Mouse (Mus musculus): ENCODE measurements at regions not wholly inside any gene's neighbourhood (a gene's known extent, or its start where the extent isn't known, plus 50 kb on each side); places are given as distances from the start of the nearest gene placed in this dataset.

- H3K4me3 ChIP-seq (ENCODE audit: low read depth, low read length): no peak overlapping the region
- no peaks in the 10 kb centered on the region for H3K36me3 ChIP-seq (ENCODE audit: control insufficient read depth, insufficient read depth, low read length)
- no peak overlapping the region for H3K4me2 ChIP-seq (replicated peaks; ENCODE audit: low read depth, low read length)
- no peaks in the 10 kb centered on the region for H3K9me3 ChIP-seq (ENCODE audit: control insufficient read depth, low read depth, low read length)
- ATAC-seq (ENCODE audit: insufficient number of reproducible peaks, insufficient read depth, low FRiP score, low read depth): no peak
- no peak overlapping the region for H3K27ac ChIP-seq (ENCODE audit: low read length)
- 21% methylated on average over 3 of the region's 3 CpGs for WGBS
- no peaks in the 10 kb centered on the region for H3K4me1 ChIP-seq (ENCODE audit: control insufficient read depth, insufficient read depth, low read length)
- no peaks in the 10 kb centered on the region for H3K27me3 ChIP-seq (ENCODE audit: control insufficient read depth, insufficient read depth, low read length)
- H3K9ac ChIP-seq (replicated peaks; ENCODE audit: low read depth, low read length): no peak overlapping the region
These were observed 163.3 kb upstream of the Fbxo33 start for GRCm38 (mm10) chr12:59382812-59383211.

GRCm38 (mm10) chr12:59341586-59341985, 122.1 kb upstream of the Fbxo33 start:
- no peak overlapping the region for H3K4me3 ChIP-seq (ENCODE audit: low read depth, low read length)
- no peak overlapping the region for H3K27ac ChIP-seq (ENCODE audit: low read length)
- ATAC-seq (ENCODE audit: insufficient number of reproducible peaks, insufficient read depth, low FRiP score, low read depth): no peak
- H3K9ac ChIP-seq (replicated peaks; ENCODE audit: low read depth, low read length): no peak overlapping the region
- no peaks in the 10 kb centered on the region for H3K36me3 ChIP-seq (ENCODE audit: control insufficient read depth, insufficient read depth, low read length)
- no peak overlapping the region for H3K4me2 ChIP-seq (replicated peaks; ENCODE audit: low read depth, low read length)
- WGBS: 85% methylated on average over 2 of the region's 2 CpGs
- no peaks in the 10 kb centered on the region for H3K4me1 ChIP-seq (ENCODE audit: control insufficient read depth, insufficient read depth, low read length)
- no peaks in the 10 kb centered on the region for H3K27me3 ChIP-seq (ENCODE audit: control insufficient read depth, insufficient read depth, low read length)
- H3K9me3 ChIP-seq (ENCODE audit: control insufficient read depth, low read depth, low read length): no peaks in the 10 kb centered on the region

DNA sequence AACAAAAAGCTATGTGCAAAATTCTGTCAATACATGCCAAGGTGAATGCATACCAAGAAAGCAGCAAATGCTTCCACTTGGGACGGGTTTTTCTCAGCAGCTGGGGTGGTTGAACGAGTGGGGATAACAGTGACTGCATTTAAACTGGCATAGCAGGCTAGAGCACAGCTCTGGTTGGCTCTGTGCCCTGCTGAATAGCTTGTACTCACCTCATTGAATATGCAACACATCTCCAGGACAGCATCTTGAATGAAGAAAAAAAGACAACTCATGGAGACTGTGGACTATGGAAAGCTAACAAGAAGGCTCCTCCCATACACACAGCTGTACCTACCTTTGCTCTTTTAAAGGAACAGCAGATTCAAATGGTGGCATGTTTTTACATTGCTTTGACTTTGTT, 111.2 kb upstream of the Fbxo33 start:
- Histone ChIP-seq H3K9me3 (ENCODE audit: control insufficient read depth, low read depth, low read length) (no peaks in the 10 kb centered on the region), H3K27me3 (ENCODE audit: control insufficient read depth, insufficient read depth, low read length) (no peaks in the 10 kb centered on the region), H3K9ac (replicated peaks; ENCODE audit: low read depth, low read length) (no peak overlapping the region), H3K4me2 (replicated peaks; ENCODE audit: low read depth, low read length) (no peak overlapping the region), H3K27ac (ENCODE audit: low read length) (no peak overlapping the region), H3K4me1 (ENCODE audit: control insufficient read depth, insufficient read depth, low read length) (no peaks in the 10 kb centered on the region), H3K36me3 (ENCODE audit: control insufficient read depth, insufficient read depth, low read length) (no peaks in the 10 kb centered on the region), H3K4me3 (ENCODE audit: low read depth, low read length) (no peak overlapping the region)
- no peak for ATAC-seq (ENCODE audit: insufficient number of reproducible peaks, insufficient read depth, low FRiP score, low read depth)
- WGBS: 82% methylated on average over 2 of the region's 2 CpGs

DNA sequence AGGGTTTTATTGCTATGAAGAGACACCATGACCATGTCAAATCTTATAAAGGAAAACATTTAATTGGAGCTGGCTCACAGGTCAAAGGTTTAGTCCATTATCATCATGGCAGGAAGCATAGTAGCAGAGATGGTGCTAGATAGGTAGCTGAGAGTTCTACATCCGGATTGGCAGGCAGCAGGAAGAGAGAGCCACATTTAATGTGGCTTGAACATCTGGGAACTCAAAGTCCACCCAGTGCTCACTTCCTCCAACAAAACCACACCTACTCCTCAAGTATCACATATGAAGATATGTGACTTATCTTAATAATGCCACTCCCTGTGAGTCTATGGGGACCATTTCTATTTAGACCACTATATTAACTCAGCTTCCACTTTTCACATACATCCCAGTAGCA, 93.2 kb upstream of the Fbxo33 start:
- Histone ChIP-seq H3K4me3 (ENCODE audit: low read depth, low read length) (no peak overlapping the region), H3K4me2 (replicated peaks; ENCODE audit: low read depth, low read length) (no peak overlapping the region), H3K27ac (ENCODE audit: low read length) (no peak overlapping the region), H3K36me3 (ENCODE audit: control insufficient read depth, insufficient read depth, low read length) (no peaks in the 10 kb centered on the region), H3K9me3 (ENCODE audit: control insufficient read depth, low read depth, low read length) (no peaks in the 10 kb centered on the region), H3K27me3 (ENCODE audit: control insufficient read depth, insufficient read depth, low read length) (no peaks in the 10 kb centered on the region), H3K9ac (replicated peaks; ENCODE audit: low read depth, low read length) (no peak overlapping the region), H3K4me1 (ENCODE audit: control insufficient read depth, insufficient read depth, low read length) (no peaks in the 10 kb centered on the region)
- no peak for ATAC-seq (ENCODE audit: insufficient number of reproducible peaks, insufficient read depth, low FRiP score, low read depth)
- WGBS: 76% methylated on average over 1 of the region's 1 CpGs

DNA sequence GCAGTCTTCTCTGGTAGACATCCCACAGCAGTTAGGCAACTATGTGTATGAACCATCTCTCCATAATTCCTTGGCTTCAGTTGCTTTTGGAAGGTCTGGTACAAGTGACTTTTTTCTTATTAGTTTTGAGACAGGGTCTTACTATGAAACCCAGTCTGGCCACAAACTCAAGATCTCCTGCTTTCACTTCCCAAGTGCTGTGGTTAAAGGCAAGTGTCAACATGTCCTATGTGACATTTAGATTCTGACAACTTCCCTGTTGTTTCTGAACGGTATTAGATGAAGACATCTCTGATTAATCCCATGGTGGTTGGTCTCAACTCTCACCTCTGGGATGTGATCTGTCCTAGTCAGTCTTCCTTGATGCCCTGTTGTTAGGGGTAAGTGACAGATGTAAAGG, 88.4 kb upstream of the Fbxo33 start:
- H3K4me3 ChIP-seq (ENCODE audit: low read depth, low read length): no peak overlapping the region
- H3K9ac ChIP-seq (replicated peaks; ENCODE audit: low read depth, low read length): no peak overlapping the region
- no peaks in the 10 kb centered on the region for H3K9me3 ChIP-seq (ENCODE audit: control insufficient read depth, low read depth, low read length)
- no peaks in the 10 kb centered on the region for H3K27me3 ChIP-seq (ENCODE audit: control insufficient read depth, insufficient read depth, low read length)
- no peak for ATAC-seq (ENCODE audit: insufficient number of reproducible peaks, insufficient read depth, low FRiP score, low read depth)
- H3K27ac ChIP-seq (ENCODE audit: low read length): no peak overlapping the region
- no peaks in the 10 kb centered on the region for H3K36me3 ChIP-seq (ENCODE audit: control insufficient read depth, insufficient read depth, low read length)
- H3K4me1 ChIP-seq (ENCODE audit: control insufficient read depth, insufficient read depth, low read length): no peaks in the 10 kb centered on the region
- WGBS: 55% methylated on average over 1 of the region's 1 CpGs
- H3K4me2 ChIP-seq (replicated peaks; ENCODE audit: low read depth, low read length): no peak overlapping the region

GRCm38 (mm10) chr12:59304522-59304921, 85.0 kb upstream of the Fbxo33 start:
- Histone ChIP-seq H3K4me3 (ENCODE audit: low read depth, low read length) (no peak overlapping the region), H3K9me3 (ENCODE audit: control insufficient read depth, low read depth, low read length) (no peaks in the 10 kb centered on the region), H3K27ac (ENCODE audit: low read length) (no peak overlapping the region), H3K27me3 (ENCODE audit: control insufficient read depth, insufficient read depth, low read length) (no peaks in the 10 kb centered on the region), H3K4me1 (ENCODE audit: control insufficient read depth, insufficient read depth, low read length) (no peaks in the 10 kb centered on the region), H3K36me3 (ENCODE audit: control insufficient read depth, insufficient read depth, low read length) (no peaks in the 10 kb centered on the region), H3K9ac (replicated peaks; ENCODE audit: low read depth, low read length) (no peak overlapping the region), H3K4me2 (replicated peaks; ENCODE audit: low read depth, low read length) (no peak overlapping the region)
- WGBS: 72% methylated on average over 6 of the region's 6 CpGs
- ATAC-seq (ENCODE audit: insufficient number of reproducible peaks, insufficient read depth, low FRiP score, low read depth): no peak
